Mouse (Mus musculus): ENCODE data around the gene Cyth3.

Gene Cyth3

GRCm38 (mm10) chr5:143633877-143634276 is 11.6 kb downstream of the Cyth3 start:
- DNase-seq (ENCODE audit: low read depth in 2 of 2, low spot score in 2 of 2): no peak

DNA sequence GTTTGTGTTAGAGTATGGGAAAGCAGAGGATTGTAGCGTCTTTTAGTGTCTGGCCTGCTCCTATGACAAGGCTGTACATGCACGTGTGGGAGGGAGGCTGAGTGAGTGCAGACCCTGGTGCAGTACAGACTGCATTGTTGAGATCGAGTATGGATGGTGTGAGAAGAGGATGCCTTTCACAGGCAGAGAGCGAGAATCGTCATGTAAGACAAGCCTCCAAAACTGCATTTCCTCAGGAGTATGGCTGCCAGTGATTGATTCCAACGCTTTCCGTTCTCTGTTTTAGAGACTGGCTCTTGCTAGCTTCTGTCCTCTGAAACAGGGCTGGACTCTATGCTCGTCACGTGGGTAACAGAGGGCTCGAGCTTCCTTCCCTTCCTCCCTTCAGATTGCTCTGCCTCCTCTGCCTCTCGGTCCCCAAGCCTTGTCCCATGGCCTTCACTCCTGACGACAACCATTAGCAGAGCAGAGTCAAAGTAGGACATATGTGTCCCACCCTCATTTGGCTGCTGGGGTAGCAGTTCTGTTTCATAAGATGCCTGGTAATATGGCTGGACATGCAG is 12.4 kb downstream of the Cyth3 start:
- no peak for DNase-seq (ENCODE audit: low read depth in 2 of 2, low spot score in 2 of 2)

DNA sequence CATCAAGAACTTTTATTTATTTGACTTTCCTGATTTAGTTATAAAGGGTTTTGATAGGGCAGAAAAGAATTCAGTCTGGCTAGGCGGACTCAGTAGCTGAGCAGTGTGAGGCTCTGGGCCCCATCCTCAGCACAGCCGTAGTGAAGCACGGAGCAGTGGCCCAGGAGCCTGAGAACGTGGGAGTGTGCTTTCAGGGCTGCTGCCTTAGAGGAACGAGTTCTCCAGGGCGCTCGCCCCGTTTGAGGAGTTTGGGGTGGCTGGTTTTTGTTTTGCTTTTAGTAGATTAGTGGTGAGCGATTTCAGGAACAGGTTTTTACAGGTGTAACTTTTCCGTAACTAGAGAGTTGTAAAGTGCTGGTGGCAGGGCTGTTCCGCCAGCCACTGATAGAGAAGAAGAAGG is 13.1 kb downstream of the Cyth3 start:
- DNase-seq (ENCODE audit: low read depth in 2 of 2, low spot score in 2 of 2): no peak

GRCm38 (mm10) chr5:143636173-143636572 is 13.9 kb downstream of the Cyth3 start:
- DNase-seq (ENCODE audit: low read depth in 2 of 2, low spot score in 2 of 2): no peak

DNA sequence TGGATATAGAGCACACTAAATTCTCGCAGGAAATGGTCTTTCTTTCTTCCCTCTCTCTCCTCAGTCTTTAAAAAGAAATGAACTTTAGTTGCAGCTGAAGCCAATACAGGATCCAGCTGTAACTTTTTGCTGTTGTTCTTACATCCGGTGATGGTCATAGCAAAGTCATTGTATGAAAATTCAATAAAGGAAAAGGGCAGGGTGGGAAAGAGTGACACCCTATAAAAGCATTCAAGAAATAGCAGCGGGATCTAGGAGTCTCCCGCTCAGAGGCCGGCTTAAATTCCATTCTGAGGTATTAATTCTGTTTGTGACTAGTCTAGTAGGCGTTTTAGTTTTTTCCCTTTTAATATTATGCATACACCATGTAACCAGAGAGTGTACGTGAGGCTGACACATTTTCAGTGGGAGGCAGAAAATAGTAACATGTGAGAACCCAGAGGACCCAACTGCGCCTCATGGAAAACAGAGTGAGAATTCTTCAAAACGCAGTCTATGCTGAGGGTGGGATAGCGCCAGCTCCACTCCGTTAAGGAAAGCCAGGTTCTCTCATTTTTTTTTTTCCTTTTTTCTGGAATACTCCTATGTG is 15.7 kb downstream of the Cyth3 start:
- no peak for DNase-seq (ENCODE audit: low read depth in 2 of 2, low spot score in 2 of 2)

- no peak for DNase-seq (ENCODE audit: low read depth in 2 of 2, low spot score in 2 of 2)
Measured at GRCm38 (mm10) chr5:143638516-143639270, 16.4 kb downstream of the Cyth3 start.

- DNase-seq (ENCODE audit: low read depth in 2 of 2, low spot score in 2 of 2): no peak
Measured at GRCm38 (mm10) chr5:143639329-143639728, 17.1 kb downstream of the Cyth3 start.

- DNase-seq (ENCODE audit: low read depth in 2 of 2, low spot score in 2 of 2): no peak
Measured at GRCm38 (mm10) chr5:143639810-143640209, 17.6 kb downstream of the Cyth3 start.

- DNase-seq (ENCODE audit: low read depth in 2 of 2, low spot score in 2 of 2): no peak
Measured at GRCm38 (mm10) chr5:143641503-143641902, 19.3 kb downstream of the Cyth3 start.

DNA sequence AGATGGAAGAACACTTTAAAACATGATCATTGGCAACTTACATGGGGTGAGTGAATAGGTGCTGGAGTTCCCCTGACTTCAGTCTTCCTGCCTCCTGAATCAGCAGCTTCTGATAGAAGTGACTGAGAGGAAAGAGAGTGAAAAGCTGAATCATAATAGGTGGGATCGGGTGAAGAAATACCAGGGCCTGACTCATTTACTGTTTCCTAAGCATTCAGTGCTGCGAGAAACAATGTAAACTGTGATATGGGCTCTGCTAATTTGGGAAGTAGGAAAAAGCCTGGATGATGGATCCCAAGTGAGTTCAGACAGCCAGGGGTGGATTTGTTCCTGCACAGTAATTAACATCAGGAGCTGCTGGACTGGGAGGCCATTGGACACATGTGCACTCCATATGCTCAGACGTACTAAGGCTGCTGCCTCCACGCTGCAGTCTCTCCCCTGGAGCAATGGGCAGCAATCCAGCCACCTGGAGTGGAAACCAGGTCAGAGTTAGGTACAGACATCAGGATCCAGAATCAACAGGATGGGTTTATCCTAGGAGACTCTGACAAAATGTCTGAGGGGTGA is 20.1 kb downstream of the Cyth3 start:
- no peak for DNase-seq (ENCODE audit: low read depth in 2 of 2, low spot score in 2 of 2)

GRCm38 (mm10) chr5:143645976-143646375 is 23.7 kb downstream of the Cyth3 start:
- DNase-seq (ENCODE audit: low read depth in 2 of 2, low spot score in 2 of 2): no peak

DNA sequence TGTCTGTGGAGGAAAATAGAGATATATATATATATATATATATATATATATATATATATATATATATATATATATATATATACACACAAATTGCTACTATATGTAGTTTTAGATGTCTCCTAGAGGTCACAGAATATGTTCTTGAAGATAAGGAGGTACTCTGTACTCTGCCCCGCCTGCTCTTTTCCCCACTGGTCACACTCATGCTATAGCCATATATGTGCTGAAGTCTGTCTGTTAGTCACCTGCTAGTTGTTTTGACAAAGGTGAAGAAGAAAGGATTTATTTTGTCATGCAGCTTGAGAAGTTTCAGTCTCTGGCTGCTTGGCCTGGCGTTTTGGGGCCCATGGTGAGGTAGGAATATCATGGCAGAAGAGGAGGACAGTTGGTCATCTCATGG is 25.2 kb downstream of the Cyth3 start:
- DNase-seq (ENCODE audit: low read depth in 2 of 2, low spot score in 2 of 2): no peak

DNA sequence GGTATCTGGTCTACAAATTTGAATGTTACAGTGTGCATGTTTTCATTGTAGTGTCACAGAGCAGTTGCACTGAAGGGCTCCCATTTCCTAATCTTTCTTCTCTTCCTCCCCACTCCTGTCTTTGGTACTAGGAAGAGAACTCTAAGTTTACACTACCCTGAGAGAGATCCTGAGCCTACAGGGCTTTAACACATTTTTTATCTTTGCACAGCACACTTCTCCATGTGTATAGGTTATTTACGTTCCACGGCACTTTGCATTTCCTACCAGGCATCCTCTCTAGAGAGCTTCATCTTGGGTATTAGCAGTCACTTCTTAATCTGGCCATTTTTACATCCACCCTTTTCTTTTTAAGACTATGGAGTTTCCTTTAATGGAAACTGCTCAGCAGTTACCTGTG is 25.8 kb downstream of the Cyth3 start:
- no peak for DNase-seq (ENCODE audit: low read depth in 2 of 2, low spot score in 2 of 2)

GRCm38 (mm10) chr5:143649168-143649567 is 26.9 kb downstream of the Cyth3 start:
- DNase-seq (ENCODE audit: low read depth in 2 of 2, low spot score in 2 of 2): no peak

DNA sequence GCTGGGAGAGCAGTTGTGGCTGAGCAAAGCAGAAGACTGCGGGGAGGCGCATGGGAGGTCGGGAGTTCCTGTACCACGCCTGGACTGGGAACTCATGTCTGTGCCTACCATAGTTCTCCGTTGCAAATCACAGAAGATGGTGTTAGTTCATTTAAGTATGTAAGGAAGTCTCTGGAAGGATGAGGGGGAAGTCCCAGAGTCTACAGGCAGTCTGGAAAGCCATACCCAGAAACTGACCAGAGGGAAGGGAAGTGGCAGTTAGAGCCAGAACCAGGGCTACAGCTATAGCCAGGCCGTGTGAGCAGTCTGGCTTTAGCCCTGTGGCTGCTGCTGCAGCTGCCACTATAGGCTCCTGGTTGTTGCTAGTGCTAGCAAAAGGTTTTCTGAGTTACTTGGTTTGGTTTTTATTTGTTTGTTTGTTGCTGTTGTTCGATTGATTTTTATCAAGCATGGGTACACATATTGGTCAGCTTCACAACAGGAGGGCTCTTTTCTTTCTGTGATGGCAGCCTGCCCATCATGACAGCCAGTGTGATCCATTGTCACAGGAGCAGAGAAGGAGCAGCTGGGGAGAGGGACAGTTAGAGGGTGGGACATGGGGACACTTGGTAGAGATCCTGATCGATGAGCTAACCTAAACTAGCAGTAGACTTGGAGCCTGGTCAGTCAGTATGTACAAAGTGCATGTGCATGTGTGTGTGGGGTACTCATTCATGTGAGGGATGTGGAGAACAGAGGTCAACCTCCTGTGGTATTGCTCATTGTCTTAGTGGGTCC is 29.8 kb downstream of the Cyth3 start:
- DNase-seq (ENCODE audit: low read depth in 2 of 2, low spot score in 2 of 2): no peak

- DNase-seq (ENCODE audit: low read depth in 2 of 2, low spot score in 2 of 2): no peak
Measured at GRCm38 (mm10) chr5:143653497-143653896, 31.2 kb downstream of the Cyth3 start.

DNA sequence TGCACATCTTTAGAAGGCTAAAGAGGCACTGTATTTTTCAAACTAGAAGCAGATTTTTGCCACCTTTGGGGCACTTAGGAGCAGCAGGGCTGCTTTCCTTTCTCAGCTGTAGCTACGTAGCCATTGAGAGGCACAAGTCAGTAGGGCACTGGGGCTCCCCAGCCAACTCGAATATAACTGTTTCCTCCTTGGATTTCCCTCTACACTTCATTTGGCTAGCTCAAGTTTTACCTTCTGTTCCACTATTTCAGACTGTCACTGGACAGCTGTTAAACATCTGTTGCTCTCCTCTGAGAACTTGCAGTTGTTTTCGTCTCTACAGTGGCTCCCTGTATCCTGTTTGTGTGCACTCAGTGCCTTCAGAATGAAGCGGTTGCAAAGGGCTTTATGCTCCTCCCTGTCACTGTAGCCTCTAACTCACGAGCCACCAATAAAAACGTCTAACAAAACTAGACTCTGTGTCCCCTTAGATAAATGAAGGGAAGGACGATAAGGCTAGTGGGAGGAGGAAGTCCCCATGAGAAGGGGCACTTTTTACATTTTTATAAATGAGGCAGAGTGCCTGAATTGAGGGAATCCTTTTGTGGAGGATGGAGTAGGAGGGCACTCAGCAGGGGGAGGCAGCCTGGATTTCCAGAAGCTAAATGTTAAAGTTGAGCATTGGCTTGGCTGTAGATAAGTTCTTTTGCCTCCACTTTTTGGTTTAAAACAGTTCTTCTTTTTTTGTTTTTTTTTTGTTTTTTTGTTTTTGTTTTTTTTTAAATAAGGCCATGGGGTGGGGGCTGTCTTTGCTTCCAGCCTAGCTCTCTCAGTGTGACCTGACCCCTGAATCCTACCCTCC is 32.6 kb downstream of the Cyth3 start:
- peak in 1 of 2 experiments; percentile 26 for DNase-seq (ENCODE audit: low read depth in 2 of 2, low spot score in 2 of 2)

GRCm38 (mm10) chr5:143655511-143655943 is 33.3 kb downstream of the Cyth3 start:
- no peak for DNase-seq (ENCODE audit: low read depth in 2 of 2, low spot score in 2 of 2)

GRCm38 (mm10) chr5:143656708-143657245 is 34.5 kb downstream of the Cyth3 start:
- no peak for DNase-seq (ENCODE audit: low read depth in 2 of 2, low spot score in 2 of 2)

GRCm38 (mm10) chr5:143659021-143659523 is 36.8 kb downstream of the Cyth3 start:
- no peak for DNase-seq (ENCODE audit: low read depth in 2 of 2, low spot score in 2 of 2)
